Mouse (Mus musculus): ENCODE measurements around the gene Ntm. TPM values are rescaled to one million over a fixed set of nuclear protein-coding genes. Genes with fewer than 3 reads are reported as not detected.

The Ntm gene
- polyA plus RNA-seq, 1 experiment: not detected

DNA sequence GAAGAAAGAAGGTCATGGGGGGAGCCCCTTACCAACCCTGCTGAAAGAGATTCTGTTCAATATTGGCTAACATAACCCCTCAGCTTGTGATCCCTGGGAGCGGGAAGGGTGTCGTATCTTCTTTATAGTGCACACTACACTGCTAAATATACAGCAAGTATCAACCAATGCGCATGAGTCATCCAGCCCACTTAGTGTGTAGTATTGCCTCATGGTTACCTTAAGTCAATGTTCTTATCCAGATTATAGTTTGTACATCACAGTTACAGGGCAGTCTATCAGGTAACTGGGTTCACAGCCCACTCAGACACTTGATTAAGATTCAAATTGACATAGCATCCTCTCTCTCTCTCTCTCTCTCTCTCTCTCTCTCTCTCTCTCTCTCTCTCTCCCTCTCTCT lies 636.7 kb downstream of the Ntm start:
- Histone ChIP-seq H3K4me3 (ENCODE audit: insufficient read depth, poor library complexity, severe bottlenecking) (no peak overlapping the region), H3K36me3 (ENCODE audit: control insufficient read depth, insufficient read depth) (no peaks in the 10 kb centered on the region), H3K27me3 (ENCODE audit: control insufficient read depth, insufficient read depth, insufficient read length) (no peaks in the 10 kb centered on the region), H3K79me3 (ENCODE audit: low read depth) (no peaks in the 10 kb centered on the region), H3ac (ENCODE audit: control insufficient read depth, insufficient read length, low read depth) (no peak overlapping the region), H3K79me2 (ENCODE audit: control insufficient read depth, insufficient read depth) (no peaks in the 10 kb centered on the region)
- TF ChIP-seq CEBPB (IDR thresholded peaks at IDR 0.05; ENCODE audit: low read depth): no peak

DNA sequence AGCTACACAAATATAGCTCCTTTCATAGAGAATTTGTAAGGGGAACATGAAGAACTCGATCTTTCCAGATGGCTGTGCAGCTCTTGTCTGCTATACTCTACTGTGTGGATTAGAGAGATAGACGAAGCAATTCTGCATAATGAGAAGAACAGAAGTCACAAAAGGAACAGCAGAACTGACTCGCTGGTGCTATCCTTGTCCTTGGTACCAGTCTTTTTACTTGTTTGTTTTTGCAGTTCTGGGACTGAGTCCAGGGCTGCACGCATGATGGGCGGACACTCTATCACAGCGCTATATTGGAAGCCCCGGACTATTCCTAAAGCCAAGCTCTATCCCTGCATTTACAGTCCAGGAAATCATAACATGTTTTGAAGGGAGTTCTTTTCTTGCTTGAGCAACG lies 637.8 kb downstream of the Ntm start:
- Histone ChIP-seq H3K79me2 (ENCODE audit: control insufficient read depth, insufficient read depth) (no peaks in the 10 kb centered on the region), H3K79me3 (ENCODE audit: low read depth) (no peaks in the 10 kb centered on the region), H3K4me3 (ENCODE audit: insufficient read depth, poor library complexity, severe bottlenecking) (no peak overlapping the region), H3K36me3 (ENCODE audit: control insufficient read depth, insufficient read depth) (no peaks in the 10 kb centered on the region), H3ac (ENCODE audit: control insufficient read depth, insufficient read length, low read depth) (no peak overlapping the region), H3K27me3 (ENCODE audit: control insufficient read depth, insufficient read depth, insufficient read length) (no peaks in the 10 kb centered on the region)
- TF ChIP-seq MYOD1 (IDR thresholded peaks at IDR 0.05; ENCODE audit: control insufficient read depth, insufficient read length, low read depth) (no peak), MAX (IDR thresholded peaks at IDR 0.05) (no peak), USF1 (IDR thresholded peaks at IDR 0.05; ENCODE audit: low read depth) (no peak), MYOG (IDR thresholded peaks at IDR 0.05; ENCODE audit: control insufficient read depth, extremely low read depth, insufficient read length) (no peak), CTCF (IDR thresholded peaks at IDR 0.05; ENCODE audit: control insufficient read depth, insufficient read depth, insufficient read length) (no peak), FOSL1 (IDR thresholded peaks at IDR 0.05; ENCODE audit: insufficient read depth, low read length, poor library complexity, severe bottlenecking) (no peak), CEBPB (IDR thresholded peaks at IDR 0.05; ENCODE audit: low read depth) (no peak)

DNA sequence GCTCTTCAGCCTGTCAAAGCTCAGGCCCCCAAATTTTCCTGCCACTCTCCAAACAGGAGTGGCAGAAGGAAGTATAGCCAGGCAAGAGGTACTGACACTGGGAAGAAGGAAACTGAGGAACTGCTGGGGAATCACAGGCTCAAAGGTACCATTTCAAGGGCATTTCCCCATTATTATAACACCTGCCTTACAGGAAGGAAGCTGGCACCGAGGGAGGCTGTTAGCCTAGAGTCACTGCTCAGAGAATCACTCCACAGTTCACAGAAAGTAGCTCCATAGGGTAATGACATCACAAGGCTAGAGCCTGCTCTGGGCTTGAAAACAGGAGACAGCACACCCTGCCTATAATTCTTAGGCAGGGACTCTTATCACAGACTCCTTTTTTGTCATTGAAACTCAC lies 643.7 kb downstream of the Ntm start:
- no peaks in the 10 kb centered on the region for H3K79me2 ChIP-seq (ENCODE audit: control insufficient read depth, insufficient read depth)
- H3K4me3 ChIP-seq (ENCODE audit: insufficient read depth, poor library complexity, severe bottlenecking): no peak overlapping the region
- no peaks in the 10 kb centered on the region for H3K79me3 ChIP-seq (ENCODE audit: low read depth)
- H3K36me3 ChIP-seq (ENCODE audit: control insufficient read depth, insufficient read depth): no peaks in the 10 kb centered on the region
- TF ChIP-seq FOSL1 (IDR thresholded peaks at IDR 0.05; ENCODE audit: insufficient read depth, low read length, poor library complexity, severe bottlenecking) (no peak), MYOD1 (IDR thresholded peaks at IDR 0.05; ENCODE audit: control insufficient read depth, insufficient read length, low read depth) (no peak), CTCF (IDR thresholded peaks at IDR 0.05; ENCODE audit: control insufficient read depth, insufficient read depth, insufficient read length) (no peak), MAX (IDR thresholded peaks at IDR 0.05) (no peak), USF1 (IDR thresholded peaks at IDR 0.05; ENCODE audit: low read depth) (no peak), MYOG (IDR thresholded peaks at IDR 0.05; ENCODE audit: control insufficient read depth, extremely low read depth, insufficient read length) (no peak), CEBPB (IDR thresholded peaks at IDR 0.05; ENCODE audit: low read depth) (no peak)
- H3ac ChIP-seq (ENCODE audit: control insufficient read depth, insufficient read length, low read depth): no peak overlapping the region
- H3K27me3 ChIP-seq (ENCODE audit: control insufficient read depth, insufficient read depth, insufficient read length): no peaks in the 10 kb centered on the region

DNA sequence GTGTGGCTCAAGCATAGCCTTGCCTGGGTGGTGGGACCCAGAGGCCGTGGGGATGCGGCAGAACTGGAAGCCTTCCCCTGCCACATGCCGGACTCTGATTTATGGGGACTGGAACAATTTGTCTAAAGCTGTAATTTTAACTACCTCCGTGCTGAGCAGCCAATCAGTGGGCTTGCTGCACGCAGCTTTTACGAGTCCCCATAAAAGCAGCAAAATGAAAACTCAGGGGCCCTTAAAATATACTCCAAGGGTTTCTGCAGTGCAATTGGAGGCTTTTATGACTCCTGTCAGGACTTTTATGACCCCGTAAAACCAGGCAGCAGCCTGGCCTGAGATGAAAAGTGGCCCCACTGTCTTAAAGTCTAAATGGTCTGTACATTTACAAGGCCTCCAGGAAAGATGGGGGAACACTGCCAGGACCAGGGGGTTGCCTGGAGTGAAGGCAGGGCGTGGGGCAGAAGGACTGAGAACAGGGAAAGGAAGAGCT lies 644.2 kb downstream of the Ntm start:
- Histone ChIP-seq H3K79me2 (ENCODE audit: control insufficient read depth, insufficient read depth) (no peaks in the 10 kb centered on the region), H3ac (ENCODE audit: control insufficient read depth, insufficient read length, low read depth) (no peak overlapping the region), H3K4me3 (ENCODE audit: insufficient read depth, poor library complexity, severe bottlenecking) (no peak overlapping the region), H3K79me3 (ENCODE audit: low read depth) (no peaks in the 10 kb centered on the region), H3K27me3 (ENCODE audit: control insufficient read depth, insufficient read depth, insufficient read length) (no peaks in the 10 kb centered on the region), H3K36me3 (ENCODE audit: control insufficient read depth, insufficient read depth) (no peaks in the 10 kb centered on the region)
- TF ChIP-seq CEBPB (IDR thresholded peaks at IDR 0.05; ENCODE audit: low read depth) (no peak), MYOD1 (IDR thresholded peaks at IDR 0.05; ENCODE audit: control insufficient read depth, insufficient read length, low read depth) (no peak), MYOG (IDR thresholded peaks at IDR 0.05; ENCODE audit: control insufficient read depth, extremely low read depth, insufficient read length) (no peak), FOSL1 (IDR thresholded peaks at IDR 0.05; ENCODE audit: insufficient read depth, low read length, poor library complexity, severe bottlenecking) (no peak), CTCF (IDR thresholded peaks at IDR 0.05; ENCODE audit: control insufficient read depth, insufficient read depth, insufficient read length) (no peak), USF1 (IDR thresholded peaks at IDR 0.05; ENCODE audit: low read depth) (no peak), MAX (IDR thresholded peaks at IDR 0.05) (no peak)

DNA sequence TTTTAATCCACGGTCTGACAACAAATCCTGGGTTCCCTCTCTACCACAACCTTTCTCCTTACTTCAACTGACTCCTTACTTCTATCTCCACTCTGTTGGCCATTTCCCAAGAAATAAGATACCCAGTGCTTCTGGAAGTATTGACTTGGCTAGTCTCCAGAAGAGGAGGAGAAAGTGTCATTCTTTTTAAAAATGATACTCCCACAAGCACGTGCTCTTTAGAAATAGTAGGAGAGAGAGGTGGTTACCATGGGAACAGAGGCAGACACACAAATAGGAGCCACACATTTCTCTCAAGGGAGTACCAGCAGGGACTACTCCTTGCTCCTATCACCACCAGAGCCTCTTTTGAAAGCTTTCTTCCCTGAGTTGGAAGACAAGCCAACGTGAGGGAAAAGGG lies 645.3 kb downstream of the Ntm start:
- Histone ChIP-seq H3K79me3 (ENCODE audit: low read depth) (no peaks in the 10 kb centered on the region), H3K36me3 (ENCODE audit: control insufficient read depth, insufficient read depth) (no peaks in the 10 kb centered on the region), H3ac (ENCODE audit: control insufficient read depth, insufficient read length, low read depth) (no peak overlapping the region), H3K79me2 (ENCODE audit: control insufficient read depth, insufficient read depth) (no peaks in the 10 kb centered on the region), H3K4me3 (ENCODE audit: insufficient read depth, poor library complexity, severe bottlenecking) (no peak overlapping the region), H3K27me3 (ENCODE audit: control insufficient read depth, insufficient read depth, insufficient read length) (no peaks in the 10 kb centered on the region)
- TF ChIP-seq MYOG (IDR thresholded peaks at IDR 0.05; ENCODE audit: control insufficient read depth, extremely low read depth, insufficient read length) (no peak), CTCF (IDR thresholded peaks at IDR 0.05; ENCODE audit: control insufficient read depth, insufficient read depth, insufficient read length) (no peak), FOSL1 (IDR thresholded peaks at IDR 0.05; ENCODE audit: insufficient read depth, low read length, poor library complexity, severe bottlenecking) (no peak), CEBPB (IDR thresholded peaks at IDR 0.05; ENCODE audit: low read depth) (no peak), MAX (IDR thresholded peaks at IDR 0.05) (no peak), USF1 (IDR thresholded peaks at IDR 0.05; ENCODE audit: low read depth) (no peak), MYOD1 (IDR thresholded peaks at IDR 0.05; ENCODE audit: control insufficient read depth, insufficient read length, low read depth) (no peak)

DNA sequence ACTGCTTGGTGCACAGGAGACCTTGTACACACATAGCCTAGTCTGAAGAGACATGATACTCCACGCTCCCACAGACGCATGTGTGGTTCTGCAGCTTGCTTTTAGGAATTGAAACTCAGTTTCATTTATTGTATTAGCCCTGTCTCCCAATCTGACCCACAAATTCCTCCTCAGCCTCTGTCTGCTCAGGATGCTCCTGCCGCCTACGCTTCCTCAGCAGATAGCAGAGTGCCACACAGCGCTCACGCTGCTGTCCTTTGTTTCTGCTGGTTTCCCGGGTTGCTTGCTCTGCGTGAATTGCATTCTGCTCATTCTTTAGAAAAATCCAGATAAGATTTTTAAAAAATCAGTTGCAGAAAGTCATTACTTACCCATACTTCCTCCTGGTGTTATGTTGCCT lies 647.1 kb downstream of the Ntm start:
- Histone ChIP-seq H3K27me3 (ENCODE audit: control insufficient read depth, insufficient read depth, insufficient read length) (no peaks in the 10 kb centered on the region), H3K4me3 (ENCODE audit: insufficient read depth, poor library complexity, severe bottlenecking) (no peak overlapping the region), H3K36me3 (ENCODE audit: control insufficient read depth, insufficient read depth) (no peaks in the 10 kb centered on the region), H3ac (ENCODE audit: control insufficient read depth, insufficient read length, low read depth) (no peak overlapping the region), H3K79me3 (ENCODE audit: low read depth) (no peaks in the 10 kb centered on the region), H3K79me2 (ENCODE audit: control insufficient read depth, insufficient read depth) (no peaks in the 10 kb centered on the region)
- TF ChIP-seq MYOD1 (IDR thresholded peaks at IDR 0.05; ENCODE audit: control insufficient read depth, insufficient read length, low read depth): no peak
- no peak for TF ChIP-seq USF1 (IDR thresholded peaks at IDR 0.05; ENCODE audit: low read depth)
- no peak for TF ChIP-seq CEBPB (IDR thresholded peaks at IDR 0.05; ENCODE audit: low read depth)
- no peak for TF ChIP-seq FOSL1 (IDR thresholded peaks at IDR 0.05; ENCODE audit: insufficient read depth, low read length, poor library complexity, severe bottlenecking)
- TF ChIP-seq MYOG (IDR thresholded peaks at IDR 0.05; ENCODE audit: control insufficient read depth, extremely low read depth, insufficient read length): no peak
- TF ChIP-seq MAX (IDR thresholded peaks at IDR 0.05): no peak
- TF ChIP-seq CTCF (IDR thresholded peaks at IDR 0.05; ENCODE audit: control insufficient read depth, insufficient read depth, insufficient read length): no peak

Measured in C2C12 (cell line).